Mouse (Mus musculus): ENCODE measurements around the gene Ralgps2. TPM values are rescaled to one million over a fixed set of nuclear protein-coding genes. Genes with fewer than 3 reads are reported as not detected.
A peak's percentile ranks its signal among the peaks of the same experiment; 100 is the strongest.

Gene Ralgps2
- total RNA-seq, 2 experiments from 2014 or later, result 36.3 to 37.7 TPM

GRCm38 (mm10) chr1:156955926-156956760, 16.7 kb upstream of the Ralgps2 start:
- no peak for DNase-seq (ENCODE audit: low spot score in 2 of 2)

- no peak for DNase-seq (ENCODE audit: low spot score in 2 of 2)
Observed at GRCm38 (mm10) chr1:156954216-156954615, 14.8 kb upstream of the Ralgps2 start.

GRCm38 (mm10) chr1:156950354-156950753, 10.9 kb upstream of the Ralgps2 start:
- no peak for DNase-seq (ENCODE audit: low spot score in 2 of 2)

GRCm38 (mm10) chr1:156940584-156940983, 1.2 kb upstream of the Ralgps2 start:
- DNase-seq (ENCODE audit: low spot score in 2 of 2), result no peak

GRCm38 (mm10) chr1:156940142-156940522, 706 bp upstream of the Ralgps2 start:
- no peak for DNase-seq (ENCODE audit: low spot score in 2 of 2)

- peak; percentile 22 to 58 for DNase-seq (ENCODE audit: low spot score in 2 of 2)
Observed at GRCm38 (mm10) chr1:156938705-156939242, 652 bp downstream of the Ralgps2 start.

- no peak for DNase-seq (ENCODE audit: low spot score in 2 of 2)
Observed at GRCm38 (mm10) chr1:156937436-156937835, 2.0 kb downstream of the Ralgps2 start.

- no peak for DNase-seq (ENCODE audit: low spot score in 2 of 2)
Observed at GRCm38 (mm10) chr1:156933712-156934111, 5.7 kb downstream of the Ralgps2 start.

- DNase-seq (ENCODE audit: low spot score in 2 of 2), result no peak
Observed at GRCm38 (mm10) chr1:156932036-156932774, 7.2 kb downstream of the Ralgps2 start.

GRCm38 (mm10) chr1:156931106-156931870, 8.1 kb downstream of the Ralgps2 start:
- DNase-seq (ENCODE audit: low spot score in 2 of 2), result peak; percentile 28 to 39

GRCm38 (mm10) chr1:156930263-156930662, 9.2 kb downstream of the Ralgps2 start:
- no peak for DNase-seq (ENCODE audit: low spot score in 2 of 2)

- DNase-seq (ENCODE audit: low spot score in 2 of 2), result no peak
Observed at GRCm38 (mm10) chr1:156928255-156928654, 11.2 kb downstream of the Ralgps2 start.

- DNase-seq (ENCODE audit: low spot score in 2 of 2), result no peak
Observed at GRCm38 (mm10) chr1:156923511-156923910, 15.9 kb downstream of the Ralgps2 start.

- DNase-seq (ENCODE audit: low spot score in 2 of 2), result no peak
Observed at GRCm38 (mm10) chr1:156922921-156923320, 16.5 kb downstream of the Ralgps2 start.

GRCm38 (mm10) chr1:156921290-156921994, 18.0 kb downstream of the Ralgps2 start:
- peak in 1 of 2 experiments; percentile 14 for DNase-seq (ENCODE audit: low spot score in 2 of 2)

GRCm38 (mm10) chr1:156917460-156917859, 22.0 kb downstream of the Ralgps2 start:
- no peak for DNase-seq (ENCODE audit: low spot score in 2 of 2)

- no peak for DNase-seq (ENCODE audit: low spot score in 2 of 2)
Observed at GRCm38 (mm10) chr1:156916361-156916760, 23.1 kb downstream of the Ralgps2 start.

- no peak for DNase-seq (ENCODE audit: low spot score in 2 of 2)
Observed at GRCm38 (mm10) chr1:156914942-156915341, 24.5 kb downstream of the Ralgps2 start.

GRCm38 (mm10) chr1:156913190-156913589, 26.2 kb downstream of the Ralgps2 start:
- DNase-seq (ENCODE audit: low spot score in 2 of 2), result no peak

- DNase-seq (ENCODE audit: low spot score in 2 of 2), result no peak
Observed at GRCm38 (mm10) chr1:156910948-156911347, 28.5 kb downstream of the Ralgps2 start.

- no peak for DNase-seq (ENCODE audit: low spot score in 2 of 2)
Observed at GRCm38 (mm10) chr1:156909866-156910265, 29.6 kb downstream of the Ralgps2 start.

All from gastrocnemius, postnatal 4 days (tissue).